Mouse (Mus musculus): ENCODE measurements at regions not wholly inside any gene's neighbourhood (a gene's known extent, or its start where the extent isn't known, plus 50 kb on each side); places are given as distances from the start of the nearest gene placed in this dataset.

DNA sequence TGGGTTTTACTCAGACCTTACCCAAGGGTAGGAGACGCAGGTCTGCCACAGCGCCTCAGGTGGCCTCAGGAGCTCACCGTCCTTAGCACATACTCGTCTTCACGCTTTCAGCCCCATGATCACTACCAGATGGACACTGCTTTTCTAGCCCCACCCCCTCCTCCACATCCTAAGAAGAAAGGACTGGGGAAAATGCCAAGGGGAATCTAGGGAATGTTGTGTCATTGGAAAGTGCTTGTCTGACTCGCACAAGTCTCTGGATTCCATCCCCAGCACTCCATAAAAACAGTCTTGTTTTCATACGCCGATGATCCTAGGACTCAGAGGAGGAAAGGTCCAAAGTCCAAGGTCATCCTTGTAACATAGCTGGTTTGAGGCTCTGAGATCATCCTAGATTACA, 192.4 kb upstream of the Noct start:
- TF ChIP-seq POLR2A (IDR thresholded peaks at IDR 0.05; ENCODE audit: extremely low read depth, insufficient read depth, low read length): no peak
- TF ChIP-seq CTCF (IDR thresholded peaks at IDR 0.05; ENCODE audit: extremely low read depth, insufficient read depth, low read length): no peak

All from cortical plate, adult 2 months (tissue).